Mouse (Mus musculus) lung, postnatal 14 days (tissue): Measurements from ENCODE around the gene Satl1.

Experiments used
- DNase-seq: peaks from one replicate; pipeline ENCODE4 v3.0.0; 2021

Satl1 gene

GRCm38 (mm10) chrX:112406679-112407078, at the start of gene Satl1:
Satl1 (minus strand) TSS chrX:112406779.
- no peak for DNase-seq

GRCm38 (mm10) chrX:112438064-112438463, 31.5 kb upstream of the Satl1 start:
- no peak for DNase-seq

- DNase-seq = no peak
Observed at GRCm38 (mm10) chrX:112437580-112437979, 31.0 kb upstream of the Satl1 start.

GRCm38 (mm10) chrX:112422998-112423397, 16.4 kb upstream of the Satl1 start:
- DNase-seq = peak; percentile 19

- no peak for DNase-seq
Observed at GRCm38 (mm10) chrX:112412309-112412708, 5.7 kb upstream of the Satl1 start.

GRCm38 (mm10) chrX:112370577-112371410, 35.8 kb downstream of the Satl1 start:
- DNase-seq = peak; percentile 1

GRCm38 (mm10) chrX:112368426-112368825, 38.2 kb downstream of the Satl1 start:
- no peak for DNase-seq

GRCm38 (mm10) chrX:112348395-112348791, 58.2 kb downstream of the Satl1 start:
- DNase-seq = peak; percentile 7

- DNase-seq = no peak
Observed at GRCm38 (mm10) chrX:112347467-112348394, 58.8 kb downstream of the Satl1 start.

- no peak for DNase-seq
Observed at GRCm38 (mm10) chrX:112339486-112339885, 67.1 kb downstream of the Satl1 start.
